Mouse (Mus musculus): ENCODE data around the gene Spocd1.

The Spocd1 gene

DNA sequence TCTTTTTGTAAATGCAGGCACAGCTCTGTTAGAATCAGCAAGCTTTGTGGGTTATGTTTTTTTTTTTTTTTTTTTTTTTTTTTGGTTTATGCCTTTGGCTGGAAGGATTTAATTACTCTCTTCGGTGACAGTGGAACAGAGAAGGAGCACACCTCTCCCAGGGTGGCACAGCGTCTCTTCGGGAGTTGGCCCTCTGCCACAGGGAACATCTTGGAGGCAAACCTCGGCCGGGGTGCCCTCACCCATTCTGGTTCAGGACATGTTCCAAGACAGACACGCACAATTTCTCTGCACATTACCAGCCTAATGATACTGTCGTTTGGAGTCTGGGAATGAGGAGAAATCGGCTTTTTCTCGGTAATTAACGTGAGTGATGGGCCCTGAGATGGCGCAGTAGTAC lies 41.8 kb downstream of the Spocd1 start:
- no peak for DNase-seq (ENCODE audit: low read depth in 2 of 2, low spot score in 2 of 2)

DNA sequence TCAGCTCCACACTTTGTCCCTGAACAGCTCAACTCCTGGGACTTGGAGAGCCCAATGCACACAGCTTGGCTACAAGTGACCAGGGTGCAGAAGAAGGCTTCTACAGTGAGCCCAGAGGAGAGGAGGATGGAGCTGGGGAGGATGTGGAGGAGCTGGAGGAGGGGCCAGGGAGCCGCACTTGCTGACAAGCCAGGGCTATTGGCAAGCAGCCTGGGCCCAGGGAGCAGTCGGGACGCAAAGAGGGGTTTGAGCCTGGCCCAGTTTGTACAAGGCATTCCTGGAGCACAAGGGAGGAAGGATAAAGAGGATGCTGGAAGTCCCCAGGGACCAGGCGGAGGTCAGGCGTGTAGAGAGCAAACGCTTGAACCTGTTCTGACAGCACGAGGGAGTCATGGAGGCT lies 42.9 kb downstream of the Spocd1 start:
- DNase-seq (ENCODE audit: low read depth in 2 of 2, low spot score in 2 of 2) = no peak

DNA sequence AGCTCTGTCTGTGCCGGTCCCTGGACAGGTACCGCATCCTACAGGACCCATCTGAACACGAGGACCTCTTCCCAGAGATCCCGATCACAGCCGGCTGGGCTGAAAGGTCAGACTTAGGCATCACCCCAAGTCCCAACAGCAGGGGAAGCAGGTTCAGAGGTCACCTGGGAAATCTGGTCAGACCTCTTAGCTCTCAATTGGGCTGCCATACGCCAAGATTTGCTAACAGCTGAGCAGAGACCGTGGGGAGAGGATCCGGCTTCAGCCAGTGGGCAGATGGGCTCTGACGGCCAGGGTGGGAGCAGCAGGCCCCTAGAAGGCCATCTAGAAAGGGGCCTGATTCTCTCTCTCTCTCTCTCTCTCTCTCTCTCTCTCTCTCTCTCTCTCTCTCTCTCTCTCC lies 45.2 kb downstream of the Spocd1 start:
- DNase-seq (ENCODE audit: low read depth in 2 of 2, low spot score in 2 of 2) = no peak

DNA sequence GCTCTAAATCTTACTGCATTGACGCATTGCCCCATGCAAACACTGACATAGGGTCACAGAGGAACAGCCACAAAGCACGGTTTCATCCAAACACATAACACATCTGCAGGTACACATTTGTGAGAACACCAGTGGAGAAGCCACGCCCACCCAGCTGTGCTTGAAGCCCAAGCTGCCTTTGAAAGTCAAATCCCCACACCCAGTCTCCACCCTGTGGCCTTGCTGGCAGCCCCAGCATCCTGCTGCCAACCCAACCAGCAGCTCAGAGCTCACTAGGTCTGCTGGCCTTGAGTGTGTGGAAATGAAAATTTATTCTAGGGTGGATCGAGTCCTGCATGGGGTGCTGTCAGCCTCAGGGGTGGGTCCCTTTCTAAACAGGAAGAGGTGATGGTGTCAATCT lies 48.2 kb downstream of the Spocd1 start:
- DNase-seq (ENCODE audit: low read depth in 2 of 2, low spot score in 2 of 2) = no peak

DNA sequence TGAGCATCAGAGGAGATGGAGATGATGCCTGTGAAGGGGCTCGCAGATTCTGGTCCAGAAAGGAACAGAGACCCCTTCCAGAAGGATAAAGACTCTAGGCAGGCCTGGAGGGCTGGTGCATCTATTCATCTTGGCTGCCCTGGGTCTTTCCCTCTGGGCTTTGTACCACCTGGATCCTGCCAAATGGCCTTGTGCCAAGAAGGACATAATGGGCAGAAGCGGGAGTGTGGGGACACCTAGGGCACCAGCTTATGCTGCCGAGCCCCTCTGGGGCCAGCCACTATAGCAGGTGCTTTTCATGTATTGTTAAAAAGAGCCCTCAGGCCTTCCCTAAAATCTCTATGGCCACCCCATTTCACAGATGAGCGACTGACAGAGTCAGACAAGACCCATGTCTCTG lies 49.2 kb downstream of the Spocd1 start:
- no peak for DNase-seq (ENCODE audit: low read depth in 2 of 2, low spot score in 2 of 2)

DNA sequence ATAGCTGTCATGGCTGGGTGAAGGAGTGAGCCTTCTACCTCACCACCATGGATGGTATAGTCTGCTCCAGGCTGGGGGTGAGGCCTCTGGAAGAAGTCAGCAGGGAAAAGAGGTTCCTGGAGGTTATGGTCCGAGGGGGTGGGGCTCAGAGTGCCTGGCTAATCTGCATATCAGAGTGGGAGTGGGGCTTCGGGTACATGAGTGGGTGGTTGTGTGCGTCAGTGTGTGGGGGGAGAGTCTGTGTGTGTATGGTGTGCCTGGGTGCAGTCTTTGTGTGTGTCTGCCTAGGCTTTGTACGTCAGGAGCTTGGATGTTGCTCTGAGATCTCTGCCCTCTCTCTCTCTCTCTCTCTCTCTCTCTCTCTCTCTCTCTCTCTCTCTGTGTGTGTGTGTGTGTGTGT lies 49.9 kb downstream of the Spocd1 start:
- no peak for DNase-seq (ENCODE audit: low read depth in 2 of 2, low spot score in 2 of 2)

DNA sequence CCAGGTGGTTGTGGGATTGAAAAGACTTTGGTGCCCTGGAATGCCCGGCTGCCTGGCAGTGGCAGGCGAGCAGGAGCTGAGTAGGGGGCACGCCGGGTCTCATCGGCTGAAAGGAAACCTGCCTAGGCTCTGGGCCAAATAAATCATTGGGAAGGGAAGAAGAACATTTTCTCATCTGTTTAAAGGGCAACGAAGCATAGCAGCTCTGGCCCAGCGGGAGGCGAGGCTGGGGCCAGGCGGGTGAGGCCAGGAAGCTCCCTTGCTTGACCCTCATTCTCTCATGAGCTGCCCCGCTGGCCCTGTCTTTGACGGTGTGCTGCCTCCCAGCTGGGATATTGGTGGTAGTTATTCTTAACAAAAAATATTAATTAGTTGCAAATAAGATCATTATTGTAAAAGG lies 52.6 kb downstream of the Spocd1 start:
- no peak for DNase-seq (ENCODE audit: low read depth in 2 of 2, low spot score in 2 of 2)

DNA sequence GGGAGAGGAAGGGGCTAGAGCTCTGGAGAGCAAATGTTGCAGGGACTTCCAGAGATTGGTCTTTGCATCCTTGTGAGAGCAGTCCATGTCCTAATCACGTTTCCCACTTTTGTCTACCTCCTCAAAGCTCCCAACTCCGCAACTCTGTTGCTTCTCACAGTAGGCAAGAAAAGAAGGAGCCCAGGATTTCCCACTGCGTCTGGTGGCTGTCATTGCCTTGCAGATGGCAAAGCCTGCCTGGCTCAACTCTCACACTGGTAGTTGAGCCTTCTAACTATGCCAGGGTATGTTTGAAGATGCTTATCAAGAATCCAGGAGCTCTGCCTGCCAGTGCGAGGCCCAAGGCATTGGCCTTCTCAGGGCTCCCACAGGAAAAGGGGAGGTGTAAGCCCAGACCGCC lies 54.0 kb downstream of the Spocd1 start:
- DNase-seq (ENCODE audit: low read depth in 2 of 2, low spot score in 2 of 2) = no peak

DNA sequence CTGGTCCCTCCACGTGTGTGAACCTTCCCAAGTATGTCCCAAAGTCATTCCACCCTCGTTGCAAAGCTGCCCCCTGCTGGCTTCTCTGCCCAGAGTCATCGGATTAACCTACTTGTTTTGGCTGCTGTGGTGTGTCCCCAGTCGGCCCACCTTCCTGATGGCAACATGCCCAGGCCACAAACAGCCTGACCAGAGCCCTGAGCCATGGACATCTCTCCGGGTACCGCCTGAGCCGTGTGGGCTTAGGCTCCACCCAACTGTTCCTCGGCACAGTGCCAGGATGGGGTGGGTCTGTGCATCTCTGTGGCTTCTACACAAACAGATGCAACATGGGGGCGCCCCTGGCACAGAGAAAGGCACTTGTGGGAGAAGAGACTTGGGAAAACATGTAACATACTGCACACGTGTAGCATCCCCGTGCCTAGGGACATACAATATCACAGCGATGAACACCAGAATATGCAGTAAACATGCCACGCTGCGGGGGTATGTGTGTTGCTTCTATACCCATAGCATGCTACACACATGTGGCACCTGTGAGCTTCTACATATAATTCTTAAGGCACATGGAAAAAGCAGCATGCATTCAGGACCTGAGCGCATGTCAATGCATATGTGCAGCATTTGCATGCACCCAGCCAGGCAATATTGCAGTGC lies 54.8 kb downstream of the Spocd1 start:
- DNase-seq (ENCODE audit: low read depth in 2 of 2, low spot score in 2 of 2) = no peak

DNA sequence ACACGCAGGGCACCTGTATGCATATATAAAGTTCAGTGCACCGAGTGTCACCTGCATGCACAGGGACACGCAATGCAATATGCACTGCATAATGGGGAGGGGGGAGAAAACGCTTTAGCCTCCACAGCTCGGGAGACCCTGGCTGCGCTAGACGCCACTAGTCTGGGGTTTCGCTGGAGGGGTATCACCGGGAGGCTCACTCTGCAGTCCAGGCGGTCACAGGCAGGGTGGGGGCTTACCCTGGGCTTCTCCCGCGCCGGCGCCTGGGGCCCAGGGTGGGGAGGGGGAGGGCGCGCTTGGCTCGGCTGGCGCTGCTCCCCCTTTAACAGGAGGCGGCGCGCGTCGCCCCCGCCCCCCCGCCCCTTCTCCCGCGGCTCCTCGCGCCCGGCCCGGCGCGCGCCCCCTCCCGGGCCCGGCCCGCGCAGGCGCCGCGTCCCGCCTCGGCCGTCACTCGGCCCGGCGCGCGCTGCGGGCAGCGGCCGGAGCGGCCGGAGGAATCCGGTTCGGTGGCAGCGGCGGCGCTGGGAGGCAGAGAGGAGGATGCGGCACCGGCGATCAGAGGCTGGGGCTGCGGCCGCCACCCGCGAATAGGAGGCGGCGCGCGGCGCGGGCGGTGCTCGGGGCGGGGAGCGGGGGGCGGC lies 55.5 kb downstream of the Spocd1 start, which contains the start of gene Adgrb2:
Adgrb2 (plus strand) TSS at position 450 of the 641 bp plus-strand sequence.
- no peak for DNase-seq (ENCODE audit: low read depth in 2 of 2, low spot score in 2 of 2)

DNA sequence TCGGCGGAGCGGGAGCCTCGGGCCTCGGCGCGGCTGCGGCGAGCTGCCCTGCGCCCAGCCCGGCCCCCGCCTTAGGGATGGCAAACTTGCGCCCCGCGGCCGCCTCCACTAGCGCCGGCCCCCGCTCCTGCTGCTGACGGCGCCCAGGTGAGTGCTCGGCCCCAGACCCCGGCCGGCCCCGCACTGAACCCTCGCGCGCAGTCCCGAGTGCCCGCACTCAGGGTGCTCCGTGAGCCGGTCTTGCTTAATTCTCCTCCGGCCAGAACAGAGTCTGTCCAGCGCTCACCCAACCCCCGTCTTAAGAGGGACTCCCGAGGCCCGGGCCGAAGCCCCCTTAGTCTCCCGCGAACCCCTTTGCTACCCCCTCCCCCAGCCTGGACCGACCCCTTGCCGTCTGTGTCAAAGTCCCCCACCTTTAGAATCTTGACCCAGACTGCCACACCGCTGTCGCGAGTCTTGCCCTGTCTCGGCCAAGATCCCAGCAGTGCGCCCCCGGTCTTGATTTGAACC lies 56.2 kb downstream of the Spocd1 start:
- DNase-seq (ENCODE audit: low read depth in 2 of 2, low spot score in 2 of 2) = no peak

DNA sequence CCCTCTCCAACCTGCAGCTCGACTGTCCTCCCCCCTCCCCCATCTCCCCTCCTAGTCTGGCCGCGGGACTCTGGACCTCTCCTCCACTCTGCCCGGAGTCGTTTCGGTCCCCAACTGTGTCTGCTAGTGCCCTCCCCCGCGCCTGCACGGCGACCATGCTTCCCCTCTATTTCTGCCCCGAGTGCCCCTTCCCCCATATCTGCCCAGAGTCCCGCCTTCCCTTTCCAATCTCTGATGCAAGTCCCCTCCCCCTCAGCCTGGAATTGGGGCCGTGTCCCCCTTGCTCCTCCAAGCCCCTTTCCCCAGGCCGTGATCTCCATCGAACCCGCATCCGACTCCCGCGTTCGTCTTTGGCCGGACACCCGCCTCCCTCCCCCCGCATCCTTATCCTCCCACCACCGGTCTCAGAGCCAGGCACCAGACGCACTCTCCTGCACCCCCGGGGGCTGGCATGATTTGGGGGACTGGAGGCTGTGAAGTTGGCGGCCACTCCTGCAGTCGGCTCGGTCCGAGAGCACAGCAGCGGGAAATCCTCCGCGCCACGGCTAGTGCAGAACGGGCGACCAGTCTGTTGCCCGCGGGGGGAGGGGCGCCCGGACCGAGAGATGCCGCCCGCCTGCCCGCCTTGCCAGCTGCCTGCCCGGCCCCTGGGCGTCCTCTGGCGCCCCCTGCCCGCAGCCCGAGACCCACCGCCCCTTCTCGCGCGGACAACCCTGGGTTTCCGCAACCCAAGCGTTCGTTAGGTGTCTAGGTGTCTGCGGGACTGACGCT lies 56.8 kb downstream of the Spocd1 start:
- DNase-seq (ENCODE audit: low read depth in 2 of 2, low spot score in 2 of 2) = no peak

DNA sequence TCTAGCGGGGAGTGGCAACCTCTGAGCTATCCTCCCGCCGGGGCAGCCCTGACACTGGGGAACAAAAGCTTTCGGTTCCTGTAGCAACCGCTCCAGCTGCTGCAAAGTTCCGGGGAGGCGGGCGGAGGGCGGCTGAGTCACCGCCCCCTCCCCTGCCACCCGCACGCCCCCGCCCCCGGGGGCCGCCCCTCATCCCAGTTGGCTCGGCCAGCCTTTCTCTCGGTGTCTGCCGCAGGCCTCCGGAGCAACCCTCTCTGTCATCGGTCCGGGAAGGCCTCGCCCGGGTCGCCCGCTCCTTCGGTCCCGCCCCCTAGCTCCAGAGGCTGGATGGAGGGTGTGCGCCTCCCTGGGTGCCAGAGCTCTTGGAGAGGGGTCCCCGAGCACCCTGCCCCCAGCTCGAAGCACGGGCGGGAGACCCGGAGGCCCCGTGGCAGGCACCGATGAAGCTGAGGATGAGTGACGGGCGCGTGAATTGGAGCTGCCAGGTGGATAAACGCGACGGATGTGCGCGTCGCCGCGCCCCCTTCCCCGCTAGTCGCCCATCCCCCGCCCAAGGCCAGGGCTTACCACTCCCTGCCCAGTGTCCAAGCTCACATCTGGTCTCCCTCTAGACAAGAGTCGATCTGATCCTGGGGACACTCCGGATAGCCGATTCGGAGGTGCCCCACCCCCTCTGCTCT lies 58.9 kb downstream of the Spocd1 start:
- peak in 1 of 2 experiments; percentile 11 for DNase-seq (ENCODE audit: low read depth in 2 of 2, low spot score in 2 of 2)

DNA sequence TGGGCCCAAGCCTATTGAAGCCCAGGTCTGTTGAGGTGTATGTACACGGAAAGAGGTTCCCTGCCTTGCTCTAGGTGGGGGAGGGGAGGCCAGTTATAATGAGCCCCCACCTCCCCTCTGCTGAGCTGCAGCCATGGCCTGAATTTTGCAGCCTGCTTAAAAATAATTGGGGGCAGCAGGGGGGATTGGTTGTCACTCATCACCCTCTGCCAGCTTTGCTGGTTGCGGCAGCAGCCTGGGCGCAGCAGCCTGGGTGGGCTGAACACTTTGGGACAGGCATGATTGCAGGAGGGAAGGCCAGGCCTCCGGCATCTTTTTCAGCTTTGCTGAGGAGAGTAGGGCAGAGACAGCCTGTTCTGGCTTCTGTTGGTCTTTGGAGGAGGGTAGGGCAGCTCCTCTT lies 60.9 kb downstream of the Spocd1 start:
- no peak for DNase-seq (ENCODE audit: low read depth in 2 of 2, low spot score in 2 of 2)

DNA sequence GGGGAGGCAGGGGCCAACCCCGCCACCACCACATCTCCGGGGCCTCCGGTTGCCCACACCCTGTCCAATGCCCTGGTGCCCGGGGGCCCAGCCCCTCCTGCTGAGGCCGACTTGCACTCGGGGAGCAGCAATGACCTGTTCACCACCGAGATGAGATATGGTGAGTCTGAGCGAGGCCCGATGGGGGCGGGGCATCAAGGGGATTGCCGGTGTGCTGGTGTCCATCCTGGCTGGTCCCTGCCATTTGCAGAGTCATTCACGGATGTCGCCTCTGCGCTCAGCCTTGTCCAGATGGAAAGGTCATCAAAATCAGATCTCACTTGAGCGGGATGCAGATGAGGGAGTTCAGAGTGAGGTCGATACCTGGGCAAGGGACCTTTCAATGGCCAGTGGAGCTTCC lies 63.7 kb downstream of the Spocd1 start:
- DNase-seq (ENCODE audit: low read depth in 2 of 2, low spot score in 2 of 2) = no peak

DNA sequence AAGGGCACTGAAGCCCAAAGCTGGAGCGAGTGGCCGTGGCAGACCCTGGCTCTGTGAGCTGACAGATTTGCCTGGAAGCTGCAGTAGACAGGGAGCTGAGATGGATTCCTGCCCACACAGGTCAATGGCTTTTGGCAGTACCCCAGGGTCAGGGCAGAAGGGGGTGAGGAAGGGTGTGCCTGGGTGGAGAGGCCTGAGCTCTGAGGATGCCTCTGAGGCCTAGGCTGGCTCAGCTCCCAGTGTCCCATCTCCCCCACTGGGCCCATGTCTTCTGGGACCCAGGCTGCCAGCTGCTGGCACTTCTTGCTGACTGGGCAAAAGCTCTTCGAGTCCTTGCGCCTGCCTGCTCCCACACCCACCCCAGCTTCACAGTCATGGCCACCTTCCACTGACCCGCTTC lies 64.2 kb downstream of the Spocd1 start:
- DNase-seq (ENCODE audit: low read depth in 2 of 2, low spot score in 2 of 2) = no peak

DNA sequence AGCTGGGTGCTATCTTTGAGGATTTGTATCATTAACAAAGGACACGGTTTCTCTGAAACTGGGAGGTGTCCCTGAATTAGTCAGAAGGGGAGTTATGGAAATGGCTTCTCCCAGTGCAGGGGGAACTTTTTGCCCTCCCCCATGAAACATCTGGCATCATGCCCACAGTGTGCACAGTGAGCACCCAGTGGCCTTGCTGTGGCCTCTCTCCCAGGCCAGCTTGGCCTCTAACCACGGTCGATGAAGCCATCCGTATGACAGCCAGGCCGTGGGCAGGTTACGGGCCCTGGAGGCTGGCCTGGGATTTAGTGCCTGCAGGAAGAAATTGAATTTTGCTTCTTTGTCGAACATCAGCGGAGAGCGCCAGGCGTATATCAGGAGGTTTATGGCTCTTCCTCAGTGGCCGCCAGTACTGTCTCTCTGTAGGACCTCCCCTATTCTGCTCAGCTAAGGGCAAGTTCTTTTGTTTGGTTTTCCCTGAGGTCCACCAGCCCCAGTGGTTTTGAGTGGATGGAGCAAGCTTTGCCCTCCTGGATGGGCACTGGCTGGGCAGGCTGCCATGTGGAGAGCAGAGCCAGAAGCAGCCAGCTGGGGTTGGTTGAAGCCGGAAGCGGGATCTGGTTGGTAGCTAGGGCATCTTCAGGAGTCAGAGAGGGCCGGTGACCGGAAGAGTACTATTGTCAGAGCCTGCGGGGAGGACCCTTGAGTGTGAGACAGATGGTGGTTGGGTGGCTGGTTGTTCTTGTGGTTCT lies 65.1 kb downstream of the Spocd1 start:
- no peak for DNase-seq (ENCODE audit: low read depth in 2 of 2, low spot score in 2 of 2)

DNA sequence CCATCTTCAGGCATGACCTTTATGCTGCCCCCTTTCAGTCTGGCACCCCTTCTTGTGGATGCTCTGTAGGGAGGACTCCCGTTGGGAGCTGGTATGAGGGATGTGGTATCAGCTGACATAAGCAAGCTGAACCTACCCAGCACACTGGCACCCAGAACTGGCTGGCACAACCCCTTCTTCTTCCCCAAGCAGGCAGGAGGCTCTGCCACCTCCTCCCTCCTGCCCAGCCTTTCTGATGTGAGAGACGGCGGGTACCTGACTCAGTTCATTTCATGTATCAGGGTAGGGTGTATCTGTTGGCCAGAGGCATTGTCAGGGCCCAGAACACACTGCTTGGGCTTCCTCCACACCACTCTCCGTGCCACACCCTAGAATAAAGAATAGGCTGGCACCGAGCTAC lies 65.7 kb downstream of the Spocd1 start:
- DNase-seq (ENCODE audit: low read depth in 2 of 2, low spot score in 2 of 2) = no peak

DNA sequence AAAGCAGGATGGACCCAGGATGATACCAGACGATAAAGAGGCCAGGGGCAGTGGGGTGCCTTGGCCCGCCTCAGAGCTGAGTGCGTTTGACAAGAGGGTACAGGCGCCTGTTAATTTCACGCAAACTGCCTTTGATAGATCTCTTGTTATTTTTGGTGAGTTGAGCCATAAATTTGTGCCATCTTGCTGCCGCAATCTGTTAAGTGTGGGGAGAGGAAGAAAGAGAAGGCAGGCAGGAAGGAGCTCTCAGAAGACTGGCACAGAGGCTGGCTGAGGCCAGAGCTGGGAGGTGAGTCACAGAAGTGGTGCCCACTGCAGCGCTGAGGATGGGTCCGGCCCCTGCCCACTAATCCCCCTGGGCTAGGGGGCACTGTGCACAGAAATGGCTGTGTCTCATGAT lies 66.2 kb downstream of the Spocd1 start:
- DNase-seq (ENCODE audit: low read depth in 2 of 2, low spot score in 2 of 2) = no peak

DNA sequence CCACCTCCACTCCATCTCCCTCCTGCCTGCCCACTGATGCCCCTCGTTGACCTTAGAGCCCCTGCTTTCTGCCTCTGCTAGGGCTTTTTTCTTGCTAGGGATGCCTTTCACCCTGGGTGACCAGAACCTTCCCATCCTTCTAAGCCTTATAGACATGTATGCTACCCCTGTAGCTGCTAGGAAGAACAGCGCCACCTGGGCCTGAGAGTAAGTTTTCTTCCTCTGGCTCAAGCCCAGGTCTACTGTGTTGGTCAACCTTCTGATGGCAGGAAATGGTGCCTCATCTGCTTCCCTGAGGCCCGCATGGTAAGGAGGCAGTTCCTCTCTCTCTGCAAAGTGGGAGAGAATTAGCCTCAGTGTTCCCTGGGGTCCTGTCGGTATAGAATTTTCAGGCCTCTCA lies 67.0 kb downstream of the Spocd1 start:
- no peak for DNase-seq (ENCODE audit: low read depth in 2 of 2, low spot score in 2 of 2)

DNA sequence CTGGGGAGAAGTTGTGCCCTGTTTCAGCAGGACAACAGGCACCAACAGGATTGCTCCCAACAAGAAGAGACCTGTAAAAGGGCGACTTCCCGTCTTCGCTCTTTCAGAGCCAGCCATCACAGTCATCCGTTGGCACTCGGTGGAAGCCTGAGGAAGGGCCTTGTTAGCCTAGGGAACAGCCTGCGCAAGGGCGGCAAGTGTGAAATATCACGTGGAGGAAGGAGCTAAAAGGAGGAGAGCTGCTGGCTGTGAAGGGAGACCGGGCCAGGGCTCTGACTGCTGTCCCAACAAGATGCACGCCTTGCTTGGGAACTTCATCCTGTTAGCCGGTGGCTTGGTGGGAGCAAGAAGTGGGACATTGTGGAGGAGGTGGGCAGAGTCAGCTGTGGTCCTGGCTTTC lies 69.1 kb downstream of the Spocd1 start:
- no peak for DNase-seq (ENCODE audit: low read depth in 2 of 2, low spot score in 2 of 2)

Measured in CD8-positive naive resting alpha-beta T cell, adult 2 months (primary cell).